Mouse (Mus musculus) heart, embryonic 16.5 days (tissue): ENCODE measurements around the gene Fcrl5. TPM values are rescaled to one million over a fixed set of nuclear protein-coding genes. Genes with fewer than 3 reads are reported as not detected.

Experiments used
- polyA plus RNA-seq: library from polyadenylated mRNA; unstranded; fragments of >200 nt; fragmentation: Nextera tagmentation; extraction: Ambion mirVana; gene quantifications from 2 replicates; pipeline ENCODE4 v1.2.1, GENCODE M21; 2015

Fcrl5 gene
- polyA plus RNA-seq, 1 experiment from 2014 or later: not detected

Other genes starting within 250 kb of the Fcrl5 start
- gene Fcrls, start 172.0 kb upstream of the Fcrl5 start, polyA plus RNA-seq: 4.5 and 5.1 TPM in 2 replicates
- 0.22 and 0.25 TPM in 2 replicates for gene Cd5l, start 77.9 kb upstream of the Fcrl5 start, polyA plus RNA-seq
- 0.25 TPM in 2 replicates for gene Fcrl1, start 59.4 kb upstream of the Fcrl5 start, polyA plus RNA-seq
- 11.5 and 11.8 TPM in 2 replicates for gene Etv3, start 89.6 kb downstream of the Fcrl5 start, polyA plus RNA-seq
- 7.6 and 10.0 TPM in 2 replicates for gene Arhgef11, start 181.8 kb downstream of the Fcrl5 start, polyA plus RNA-seq